Mouse (Mus musculus): ENCODE data around the gene Ppp1r12b. TPM values are rescaled to one million over a fixed set of nuclear protein-coding genes. Genes with fewer than 3 reads are reported as not detected.

Ppp1r12b gene
- total RNA-seq, 4 experiments from 2014 or later = 70.1 to 85.0 (median 73.8) TPM

GRCm38 (mm10) chr1:134796536-134796935, 159.2 kb downstream of the Ppp1r12b start:
- no peak for DNase-seq (ENCODE audit: low spot score in 2 of 2)

GRCm38 (mm10) chr1:134796076-134796475, 159.7 kb downstream of the Ppp1r12b start:
- no peak for DNase-seq (ENCODE audit: low spot score in 2 of 2)

GRCm38 (mm10) chr1:134791456-134791855, 164.3 kb downstream of the Ppp1r12b start:
- DNase-seq (ENCODE audit: low spot score in 2 of 2) = no peak

- no peak for DNase-seq (ENCODE audit: low spot score in 2 of 2)
Observed at GRCm38 (mm10) chr1:134790716-134791439, 164.9 kb downstream of the Ppp1r12b start.

- no peak for DNase-seq (ENCODE audit: low spot score in 2 of 2)
Observed at GRCm38 (mm10) chr1:134788096-134788495, 167.6 kb downstream of the Ppp1r12b start.

GRCm38 (mm10) chr1:134784911-134785310, 170.8 kb downstream of the Ppp1r12b start:
- DNase-seq (ENCODE audit: low spot score in 2 of 2) = no peak

- DNase-seq (ENCODE audit: low spot score in 2 of 2) = no peak
Observed at GRCm38 (mm10) chr1:134784481-134784880, 171.3 kb downstream of the Ppp1r12b start.

GRCm38 (mm10) chr1:134783958-134784357, 171.8 kb downstream of the Ppp1r12b start:
- DNase-seq (ENCODE audit: low spot score in 2 of 2) = no peak

GRCm38 (mm10) chr1:134782797-134783196, 172.9 kb downstream of the Ppp1r12b start:
- no peak for DNase-seq (ENCODE audit: low spot score in 2 of 2)

GRCm38 (mm10) chr1:134777936-134778548, 177.7 kb downstream of the Ppp1r12b start:
- no peak for DNase-seq (ENCODE audit: low spot score in 2 of 2)

GRCm38 (mm10) chr1:134777201-134777885, 178.4 kb downstream of the Ppp1r12b start:
- DNase-seq (ENCODE audit: low spot score in 2 of 2) = no peak

- DNase-seq (ENCODE audit: low spot score in 2 of 2) = no peak
Observed at GRCm38 (mm10) chr1:134775631-134776030, 180.1 kb downstream of the Ppp1r12b start.

- no peak for DNase-seq (ENCODE audit: low spot score in 2 of 2)
Observed at GRCm38 (mm10) chr1:134774728-134775287, 180.9 kb downstream of the Ppp1r12b start.

- no peak for DNase-seq (ENCODE audit: low spot score in 2 of 2)
Observed at GRCm38 (mm10) chr1:134774247-134774646, 181.5 kb downstream of the Ppp1r12b start.

GRCm38 (mm10) chr1:134773256-134773655, 182.5 kb downstream of the Ppp1r12b start:
- DNase-seq (ENCODE audit: low spot score in 2 of 2) = no peak

- no peak for DNase-seq (ENCODE audit: low spot score in 2 of 2)
Observed at GRCm38 (mm10) chr1:134772821-134773220, 182.9 kb downstream of the Ppp1r12b start.

- no peak for DNase-seq (ENCODE audit: low spot score in 2 of 2)
Observed at GRCm38 (mm10) chr1:134771999-134772398, 183.7 kb downstream of the Ppp1r12b start.

- no peak for DNase-seq (ENCODE audit: low spot score in 2 of 2)
Observed at GRCm38 (mm10) chr1:134771353-134771752, 184.4 kb downstream of the Ppp1r12b start.

GRCm38 (mm10) chr1:134770312-134770711, 185.4 kb downstream of the Ppp1r12b start:
- no peak for DNase-seq (ENCODE audit: low spot score in 2 of 2)

GRCm38 (mm10) chr1:134766448-134766847, 189.3 kb downstream of the Ppp1r12b start:
- DNase-seq (ENCODE audit: low spot score in 2 of 2) = no peak

GRCm38 (mm10) chr1:134764831-134765458, 190.8 kb downstream of the Ppp1r12b start:
- DNase-seq (ENCODE audit: low spot score in 2 of 2) = no peak

All from left cerebral cortex, adult 8-10 months (tissue).